ENCODE assay signal across 17 mouse cellular contexts in genomic region chr2:129817603-129818257, GRCm38 (mm10). TPM values are rescaled to one million over a fixed set of nuclear protein-coding genes. Genes with fewer than 3 reads are reported as not detected.
DNase-seq lines count a peak whose midpoint lies in the region; ATAC-seq and TF ChIP-seq lines count a peak whose summit lies in the region.
"Had no signal": no experiment of that assay in that cellular context is flagged by ENCODE, and none has a peak within 500 bp of the region (broad histone marks: within the 10 kb centered on the region; RNA-seq: fewer than 3 reads in every experiment).

No protein-coding gene starts in this region.

- H3K36me3 ChIP-seq in kidney, adult 2 months (ENCODE audit: control insufficient read depth, insufficient read depth, low read length): no peaks in the 10 kb centered on the region; the same call in 1 of the 2 replicates
- peaks cover 23% of the 10 kb centered on the region for H3K36me3 ChIP-seq in ES-Bruce4 (ENCODE audit: control insufficient read depth, insufficient read depth, low read length, poor library complexity, severe bottlenecking)
- H3K36me3 ChIP-seq in heart, embryonic 14.5 days (ENCODE audit: control insufficient read depth, insufficient read depth, low read length): peaks cover 30% of the 10 kb centered on the region
- H3K36me3 ChIP-seq in forebrain, postnatal 0 days (ENCODE audit: insufficient read depth): peaks cover 6% of the 10 kb centered on the region; the same call in 1 of the 2 replicates

- H3K4me3 ChIP-seq in kidney, adult 2 months (ENCODE audit: insufficient read depth, low read depth, low read length): no peak overlapping the region
- no peak overlapping the region for H3K4me3 ChIP-seq in ES-Bruce4 (ENCODE audit: low read depth, low read length)
- H3K4me3 ChIP-seq in heart, embryonic 14.5 days (ENCODE audit: control insufficient read depth in 1 of 2, insufficient read depth in 1 of 2, low read depth in 1 of 2, low read length in 2 of 2): no peak overlapping the region
- H3K4me3 ChIP-seq in forebrain, postnatal 0 days (ENCODE audit: low read depth, low read length): no peak overlapping the region
- H3K4me3 ChIP-seq: embryonic facial prominence, embryonic 13.5 days; limb, embryonic 13.5 days had no signal

- DNase-seq in frontal cortex, postnatal 14 days (ENCODE audit: low spot score in 2 of 2): no peak
- peak; percentile 46 for DNase-seq in kidney, adult 2 months
- no peak for DNase-seq in kidney, adult 11 months
- DNase-seq in forebrain, postnatal 0 days: no peak
- DNase-seq in spleen, adult 18-20 months: no peak
- DNase-seq: adrenal gland, postnatal 14 days; cerebellum, adult 2 months; kidney, postnatal 14 days; lung, adult 2 months; midbrain, embryonic 14.5 days; thymus, postnatal 36 days had no signal

- no peak for TF ChIP-seq CTCF in kidney, adult 2 months (conservative IDR thresholded peaks at IDR 0.05; ENCODE audit: insufficient read depth, insufficient read length, low read depth, low read length)
- no peak for TF ChIP-seq CTCF in ES-Bruce4 (IDR thresholded peaks at IDR 0.05; ENCODE audit: low read depth, low read length)
- TF ChIP-seq CTCF in forebrain, postnatal 0 days (IDR thresholded peaks at IDR 0.05; ENCODE audit: low read depth): no peak

- no peaks in the 10 kb centered on the region for H3K9me3 ChIP-seq in ES-Bruce4 (replicated peaks; ENCODE audit: control insufficient read depth, insufficient read depth, low read length, poor library complexity, severe bottlenecking)
- H3K9me3 ChIP-seq in heart, embryonic 14.5 days (ENCODE audit: control insufficient read depth, low read length): no peaks in the 10 kb centered on the region
- no peaks in the 10 kb centered on the region for H3K9me3 ChIP-seq in forebrain, postnatal 0 days (ENCODE audit: low read length)
- H3K9me3 ChIP-seq: embryonic facial prominence, embryonic 13.5 days; limb, embryonic 13.5 days had no signal

- no peaks in the 10 kb centered on the region for H3K27me3 ChIP-seq in kidney, adult 2 months (replicated peaks; ENCODE audit: control insufficient read depth, insufficient read depth, low read length)
- H3K27me3 ChIP-seq in ES-Bruce4 (ENCODE audit: control insufficient read depth, insufficient read depth, low read length, poor library complexity, severe bottlenecking): no peaks in the 10 kb centered on the region
- no peaks in the 10 kb centered on the region for H3K27me3 ChIP-seq in heart, embryonic 14.5 days (ENCODE audit: control insufficient read depth, insufficient read depth, low read length)
- H3K27me3 ChIP-seq in forebrain, postnatal 0 days (ENCODE audit: insufficient read depth, low read length): no peaks in the 10 kb centered on the region
- H3K27me3 ChIP-seq: embryonic facial prominence, embryonic 13.5 days; limb, embryonic 13.5 days had no signal

- no peak for TF ChIP-seq EP300 in ES-Bruce4 (IDR thresholded peaks at IDR 0.05; ENCODE audit: insufficient read depth, low read depth, low read length)

- H3K4me1 ChIP-seq in kidney, adult 2 months (ENCODE audit: control insufficient read depth, insufficient read depth, low read length): peaks cover 18% of the 10 kb centered on the region
- peaks cover 2% of the 10 kb centered on the region for H3K4me1 ChIP-seq in ES-Bruce4 (ENCODE audit: control insufficient read depth, insufficient read depth, low read length)
- peaks cover 38 to 78% of the 10 kb centered on the region in 2 experiments for H3K4me1 ChIP-seq in heart, embryonic 14.5 days (ENCODE audit: control insufficient read depth in 2 of 2, insufficient read depth in 2 of 2, low read length in 2 of 2)
- peaks cover 4% of the 10 kb centered on the region; the same call in 1 of the 2 replicates for H3K4me1 ChIP-seq in forebrain, postnatal 0 days (ENCODE audit: insufficient read depth)

- H3K4me2 ChIP-seq in heart, embryonic 14.5 days (ENCODE audit: low read length): no peak overlapping the region
- H3K4me2 ChIP-seq in forebrain, postnatal 0 days (ENCODE audit: low read depth): no peak overlapping the region
- H3K4me2 ChIP-seq: embryonic facial prominence, embryonic 13.5 days; limb, embryonic 13.5 days had no signal

- H3K9ac ChIP-seq in ES-Bruce4 (ENCODE audit: low read depth, poor library complexity, severe bottlenecking): no peak overlapping the region
- H3K9ac ChIP-seq in heart, embryonic 14.5 days (ENCODE audit: low read length): no peak overlapping the region
- no peak overlapping the region for H3K9ac ChIP-seq in forebrain, postnatal 0 days
- H3K9ac ChIP-seq: embryonic facial prominence, embryonic 13.5 days; limb, embryonic 13.5 days had no signal

- no peak for TF ChIP-seq POLR2A in kidney, adult 2 months (IDR thresholded peaks at IDR 0.05; ENCODE audit: low read depth, low read length)
- TF ChIP-seq POLR2A in ES-Bruce4 (IDR thresholded peaks at IDR 0.05; ENCODE audit: insufficient read depth, low read length): no peak

- H3K27ac ChIP-seq in kidney, adult 2 months (ENCODE audit: insufficient read depth, low read depth, low read length): no peak overlapping the region
- H3K27ac ChIP-seq in ES-Bruce4 (ENCODE audit: insufficient read depth, low read length): peak overlapping the region; percentile 33; the same call in 1 of the 2 replicates
- peak overlapping the region; percentile 70 to 84 for H3K27ac ChIP-seq in heart, embryonic 14.5 days (replicated peaks in 1 of 2; ENCODE audit: control insufficient read depth in 1 of 2, insufficient read depth in 1 of 2, low read depth in 2 of 2, low read length in 2 of 2)
- no peak overlapping the region for H3K27ac ChIP-seq in forebrain, postnatal 0 days (ENCODE audit: low read depth, low read length)
- H3K27ac ChIP-seq: embryonic facial prominence, embryonic 13.5 days; limb, embryonic 13.5 days had no signal

- 58% methylated on average over 5 of the region's 5 CpGs for WGBS in kidney, adult 2 months
- 29% methylated on average over 5 of the region's 5 CpGs for WGBS in heart, embryonic 14.5 days
- WGBS in forebrain, postnatal 0 days: 63% methylated on average over 5 of the region's 5 CpGs

- ATAC-seq in frontal cortex, adult (ENCODE audit: low TSS enrichment): peak; percentile 28; the same call in 1 of the 2 replicates
- no peak for ATAC-seq in heart, embryonic 14.5 days (ENCODE audit: insufficient number of reproducible peaks, insufficient read depth, low FRiP score, low read depth)
- ATAC-seq in forebrain, postnatal 0 days: no peak
- ATAC-seq: CD4-positive, CD25-positive, alpha-beta regulatory T cell, adult 4 months had no signal

RNA-seq across cellular contexts. Expression of gene Stk35, which starts 17.4 kb away (rescaled TPM):
- polyA plus RNA-seq in kidney, adult 2 months (2012; rRNA removed): 17.7 and 21.1 TPM in 2 replicates
- 35.5 and 36.1 TPM in 2 replicates for polyA plus RNA-seq in ES-Bruce4 (2011; ENCODE audit: insufficient read depth, insufficient read length, low read depth, missing spikeins)
- polyA plus RNA-seq in heart, embryonic 14.5 days (2014; fragmentation: Nextera tagmentation; extraction: Ambion mirVana): 9.4 and 10.4 TPM in 2 replicates
- total RNA-seq in forebrain, postnatal 0 days (2014; rRNA removed): 10.8 and 14.8 TPM in 2 replicates
- 3.6 and 4.4 TPM in 2 replicates for polyA plus RNA-seq in forebrain, postnatal 0 days (2015; fragmentation: Nextera tagmentation; extraction: Ambion mirVana)

Comparison
In these comparisons a context has a peak if more than half of its experiments do, and no peak if none do; other contexts are left out.
1. H3K27ac ChIP-seq: peak in ES-Bruce4 (single experiment) and heart, embryonic 14.5 days (2 of 2); none in kidney, adult 2 months (single experiment) and forebrain, postnatal 0 days (single experiment).